Mouse (Mus musculus) MEL (cell line): ENCODE measurements around the gene Srp14. TPM values are rescaled to one million over a fixed set of nuclear protein-coding genes. Genes with fewer than 3 reads are reported as not detected.

Experiments
- DNase-seq: peaks from one replicate; pipeline ENCODE4 v3.0.0; 2011; ENCODE audit warnings: low read depth, low spot score
- H3K27ac ChIP-seq: 2 replicates; pipeline ENCODE4 v1.5.1; 2012; ENCODE audit warnings: low read depth, mild to moderate bottlenecking, control low read depth, low read length, moderate library complexity; ENCODE audit not compliant: control insufficient read depth
- H3K27me3 ChIP-seq, 2 experiments: fragments of 150-350 bp in 1 of 2; sonication (generic) in 1 of 2; 2 replicates each; pipeline ENCODE4 v1.6.1; 2012; ENCODE audit warnings: low read length in 2 of 2, mild to moderate bottlenecking in 2 of 2, improper control_type of control experiment in 1 of 2, moderate library complexity in 1 of 2; ENCODE audit not compliant: insufficient read depth in 2 of 2, control insufficient read depth in 1 of 2
- H3K36me3 ChIP-seq, 2 experiments: 2 replicates each; pipeline ENCODE4 v1.6.1; 2012 to 2014; ENCODE audit warnings: low read length in 2 of 2, improper control_type of control experiment in 1 of 2, inconsistent platforms in 1 of 2, mild to moderate bottlenecking in 1 of 2; ENCODE audit not compliant: insufficient read depth in 2 of 2, control insufficient read depth in 1 of 2
- H3K4me1 ChIP-seq, 2 experiments: fragments of 150-350 bp in 1 of 2; sonication (generic) in 1 of 2; 2 replicates each; pipeline ENCODE4 v1.6.1; 2012; ENCODE audit warnings: low read length in 2 of 2, improper control_type of control experiment in 1 of 2, mild to moderate bottlenecking in 1 of 2; ENCODE audit not compliant: insufficient read depth in 2 of 2, control insufficient read depth in 1 of 2
- H3K4me3 ChIP-seq, 2 experiments: fragments of 150-350 bp in 1 of 2; sonication (generic) in 1 of 2; 2 replicates each; pipeline ENCODE4 v1.5.1; 2012; ENCODE audit warnings: low read depth in 2 of 2, low read length in 2 of 2, mild to moderate bottlenecking in 2 of 2, moderate library complexity in 2 of 2, control low read depth in 1 of 2, improper control_type of control experiment in 1 of 2; ENCODE audit not compliant: control insufficient read depth in 1 of 2, insufficient read depth in 1 of 2
- H3K79me2 ChIP-seq: 2 replicates; pipeline ENCODE4 v1.6.1; 2012; ENCODE audit warnings: mild to moderate bottlenecking, low read length, moderate library complexity; ENCODE audit not compliant: control insufficient read depth, poor library complexity, insufficient read depth
- H3K9ac ChIP-seq: 2 replicates; pipeline ENCODE4 v1.6.1; 2012; ENCODE audit warnings: low read depth, mild to moderate bottlenecking, control low read depth, low read length, moderate library complexity; ENCODE audit not compliant: control insufficient read depth, poor library complexity, severe bottlenecking
- H3K9me3 ChIP-seq: fragments of 150-350 bp; sonication (generic); replicated peaks from 2 replicates; pipeline ENCODE4 v1.6.1; 2012; ENCODE audit warnings: mild to moderate bottlenecking, low read length, improper control_type of control experiment, moderate library complexity; ENCODE audit not compliant: insufficient read depth
- CTCF ChIP-seq, 3 experiments: IDR thresholded peaks in 2 of 3; conservative IDR thresholded peaks in 1 of 3; 2 replicates each; pipeline ENCODE4 v1.5.1; 2011 to 2012; ENCODE audit warnings: low read length in 3 of 3, low read depth in 2 of 3, mild to moderate bottlenecking in 2 of 3, improper control_type of control experiment in 1 of 3, inconsistent platforms in 1 of 3, mixed read lengths in 1 of 3, moderate library complexity in 1 of 3; ENCODE audit not compliant: control insufficient read depth in 1 of 3, insufficient read depth in 1 of 3, poor library complexity in 1 of 3, severe bottlenecking in 1 of 3
- E2F4 ChIP-seq: IDR thresholded peaks from 2 replicates; pipeline ENCODE4 v1.6.1; 2011; ENCODE audit warnings: low read depth, low read length, improper control_type of control experiment, borderline replicate concordance
- ELF1 ChIP-seq: IDR thresholded peaks from 2 replicates; pipeline ENCODE4 v1.6.1; 2014; ENCODE audit warnings: low read depth, mild to moderate bottlenecking, inconsistent platforms, low read length, improper control_type of control experiment, moderate library complexity
- EP300 ChIP-seq, 2 experiments: IDR thresholded peaks; 2 replicates each; pipeline ENCODE4 v1.6.1; 2011; ENCODE audit warnings: improper control_type of control experiment in 2 of 2, low read length in 2 of 2, low read depth in 1 of 2, mild to moderate bottlenecking in 1 of 2
- ETS1 ChIP-seq: IDR thresholded peaks from 2 replicates; pipeline ENCODE4 v1.6.1; 2012; ENCODE audit warnings: low read depth, mild to moderate bottlenecking, inconsistent platforms, low read length, improper control_type of control experiment, moderate library complexity
- HCFC1 ChIP-seq: IDR thresholded peaks from 2 replicates; pipeline ENCODE4 v1.6.1; 2012; ENCODE audit warnings: low read depth, mild to moderate bottlenecking, inconsistent platforms, low read length, improper control_type of control experiment, moderate library complexity
- KAT2A ChIP-seq: conservative IDR thresholded peaks from 2 replicates; pipeline ENCODE4 v1.6.1; 2012; ENCODE audit warnings: low read depth, low read length, improper control_type of control experiment, inconsistent platforms
- MYB ChIP-seq: IDR thresholded peaks from 2 replicates; pipeline ENCODE4 v1.6.1; 2011; ENCODE audit warnings: mild to moderate bottlenecking, low read depth, low read length, improper control_type of control experiment
- POLR2A ChIP-seq, 2 experiments: IDR thresholded peaks; 2 replicates each; pipeline ENCODE4 v1.6.1; 2011 to 2012; ENCODE audit warnings: low read length in 2 of 2, mild to moderate bottlenecking in 2 of 2, control low read depth in 1 of 2, improper control_type of control experiment in 1 of 2, low read depth in 1 of 2, moderate library complexity in 1 of 2; ENCODE audit not compliant: control insufficient read depth in 1 of 2, insufficient read depth in 1 of 2, poor library complexity in 1 of 2
- POLR2AphosphoS2 ChIP-seq: IDR thresholded peaks from 2 replicates; pipeline ENCODE4 v1.6.1; 2011; ENCODE audit warnings: low read length, improper control_type of control experiment
- TAL1 ChIP-seq: IDR thresholded peaks from 2 replicates; pipeline ENCODE4 v1.6.1; 2012; ENCODE audit warnings: mild to moderate bottlenecking, inconsistent platforms, low read length, moderate library complexity, mixed read lengths
- TBP ChIP-seq: IDR thresholded peaks from 2 replicates; pipeline ENCODE4 v1.8.0; 2011; ENCODE audit warnings: low read depth, low read length, improper control_type of control experiment
- TCF12 ChIP-seq: IDR thresholded peaks from 2 replicates; pipeline ENCODE4 v1.6.1; 2014; ENCODE audit warnings: low read depth, mild to moderate bottlenecking, inconsistent platforms, low read length, improper control_type of control experiment, moderate library complexity
- UBTF ChIP-seq: IDR thresholded peaks from 2 replicates; pipeline ENCODE4 v1.6.1; 2012; ENCODE audit warnings: low read depth, mild to moderate bottlenecking, inconsistent platforms, low read length, improper control_type of control experiment, moderate library complexity, borderline replicate concordance; ENCODE audit not compliant: insufficient read depth
- USF1 ChIP-seq: IDR thresholded peaks from 2 replicates; pipeline ENCODE4 v1.6.1; 2014; ENCODE audit warnings: low read depth, mild to moderate bottlenecking, inconsistent platforms, low read length, improper control_type of control experiment, moderate library complexity
- USF2 ChIP-seq, 2 experiments: IDR thresholded peaks; 2 replicates each; pipeline ENCODE4 v1.6.1; 2011 to 2012; ENCODE audit warnings: improper control_type of control experiment in 2 of 2, low read length in 2 of 2, borderline replicate concordance in 1 of 2, inconsistent platforms in 1 of 2, low read depth in 1 of 2, mild to moderate bottlenecking in 1 of 2; ENCODE audit not compliant: insufficient read depth in 1 of 2
- ZKSCAN1 ChIP-seq: IDR thresholded peaks from 2 replicates; pipeline ENCODE4 v1.6.1; 2012; ENCODE audit warnings: low read depth, mild to moderate bottlenecking, inconsistent platforms, low read length, improper control_type of control experiment, moderate library complexity
- polyA plus RNA-seq, 2 experiments: library from polyadenylated mRNA; stranded (reverse) in 1 of 2; unstranded in 1 of 2; fragments of >175 nt in 1 of 2; fragments of >200 nt in 1 of 2; gene quantifications; 2 replicates each; pipeline versions ENCODE4 v1.2.1 to v1.2.4; 2012; ENCODE audit warnings: low replicate concordance in 2 of 2, low read depth in 1 of 2; ENCODE audit not compliant: insufficient read length in 2 of 2, insufficient read depth in 1 of 2, missing spikeins in 1 of 2
- total RNA-seq: library from RNA; depleted of rRNA; stranded (reverse); fragments of 300-350 nt; gene quantifications from 2 replicates; pipeline ENCODE4 v1.2.3, GENCODE M21; 2012

Srp14 gene
- total and polyA plus RNA-seq, 3 experiments: 235 to 272 TPM; not detected in 1

DNA sequence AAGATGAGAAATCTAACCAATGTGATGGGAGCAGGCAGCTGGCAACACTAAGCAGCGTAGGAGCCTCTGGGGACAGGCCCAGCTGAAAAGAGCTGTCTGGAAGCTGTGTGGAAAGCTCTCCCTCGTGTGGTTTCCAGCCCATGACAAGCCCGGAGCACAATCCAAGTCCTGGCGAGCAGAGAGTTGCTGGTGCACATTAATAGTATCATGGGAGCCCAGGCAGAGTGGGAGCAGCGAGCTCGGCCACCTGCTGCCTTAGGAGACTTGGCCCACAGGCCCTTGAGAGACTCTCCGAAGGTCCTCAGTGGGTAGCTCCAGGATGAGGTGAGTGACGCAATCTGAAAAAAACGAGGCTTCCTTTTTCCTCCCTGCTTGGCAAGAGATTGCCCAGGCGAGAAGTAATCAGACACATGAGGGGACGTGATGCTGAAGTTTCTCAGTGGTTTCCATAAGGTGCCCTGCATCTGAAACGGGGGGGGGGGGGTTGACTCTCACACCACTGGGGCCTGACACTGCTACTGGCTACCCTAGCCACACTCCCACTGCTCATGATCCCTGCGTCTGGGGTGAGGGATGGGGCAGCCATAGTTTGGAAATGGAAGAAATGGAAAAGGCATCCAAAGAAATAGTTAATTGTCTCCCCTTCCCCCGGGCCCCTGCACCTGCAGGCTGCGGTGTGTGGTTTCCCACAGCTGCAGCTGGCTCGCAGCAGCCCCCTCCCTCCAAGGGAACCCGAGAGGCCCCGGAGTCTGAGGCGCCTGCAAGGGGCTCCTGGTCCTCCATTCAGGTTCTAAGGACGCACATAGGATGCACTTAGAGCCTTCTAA lies 19.8 kb upstream of the Srp14 start:
- no peak overlapping the region for H3K4me3 ChIP-seq
- H3K9me3 ChIP-seq: no peaks in the 10 kb centered on the region
- no peaks in the 10 kb centered on the region for H3K79me2 ChIP-seq
- H3K27me3 ChIP-seq: peaks cover 15% of the 10 kb centered on the region in 2 experiments
- no peaks in the 10 kb centered on the region for H3K4me1 ChIP-seq
- no peak overlapping the region for H3K9ac ChIP-seq
- DNase-seq: no peak
- no peak overlapping the region for H3K27ac ChIP-seq
- TF ChIP-seq E2F4 (no peak), HCFC1 (no peak), MYB (no peak)
- H3K36me3 ChIP-seq: no peaks in the 10 kb centered on the region

DNA sequence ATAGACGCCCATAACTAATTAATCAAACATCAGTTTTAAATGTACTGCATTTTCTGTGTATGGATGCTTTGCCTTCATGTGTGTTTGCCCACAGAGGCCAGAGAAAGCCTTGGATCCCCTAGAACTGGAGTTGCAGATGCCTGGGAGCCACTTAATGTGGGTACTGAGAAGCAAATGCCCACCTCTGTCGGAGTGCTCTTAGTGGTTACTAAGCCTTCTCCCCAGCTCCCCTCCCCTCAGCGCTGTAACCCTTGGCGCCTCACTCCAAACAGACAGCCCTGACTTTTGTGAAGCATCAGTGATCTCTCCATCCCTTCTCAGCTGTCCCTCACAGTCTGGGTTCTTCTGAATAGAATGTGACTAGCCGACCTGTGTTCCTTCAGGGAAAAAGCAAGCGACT lies 19.0 kb upstream of the Srp14 start:
- Histone ChIP-seq H3K27me3 (peaks cover 11 to 13% of the 10 kb centered on the region in 2 experiments), H3K36me3 (no peaks in the 10 kb centered on the region), H3K9me3 (no peaks in the 10 kb centered on the region), H3K27ac (no peak overlapping the region), H3K4me1 (no peaks in the 10 kb centered on the region), H3K79me2 (no peaks in the 10 kb centered on the region), H3K4me3 (no peak overlapping the region), H3K9ac (no peak overlapping the region)
- no peak for DNase-seq
- TF ChIP-seq USF1 (no peak), TBP (no peak), EP300 (IDR thresholded peaks at IDR 0.05; ENCODE audit: low read depth in 1 of 2, low read length in 2 of 2) (no peak), POLR2AphosphoS2 (no peak), CTCF (IDR thresholded peaks at IDR 0.05 in 2 of 3, conservative IDR thresholded peaks at IDR 0.05 in 1 of 3; ENCODE audit: control insufficient read depth in 1 of 3, insufficient read depth in 1 of 3, low read depth in 2 of 3, low read length in 3 of 3, poor library complexity in 1 of 3, severe bottlenecking in 1 of 3) (no peak), USF2 (IDR thresholded peaks at IDR 0.05; ENCODE audit: borderline replicate concordance in 1 of 2, insufficient read depth in 1 of 2, low read depth in 1 of 2, low read length in 2 of 2) (no peak), POLR2A (IDR thresholded peaks at IDR 0.05; ENCODE audit: control insufficient read depth in 1 of 2, insufficient read depth in 1 of 2, low read depth in 1 of 2, low read length in 2 of 2, poor library complexity in 1 of 2) (no peak), TCF12 (no peak), ELF1 (no peak), UBTF (no peak), ETS1 (no peak), HCFC1 (no peak), KAT2A (no peak), TAL1 (no peak), ZKSCAN1 (no peak)
